Mouse (Mus musculus) small intestine, adult 2 months (tissue): Measurements from ENCODE around the gene Tjp2. TPM values are rescaled to one million over a fixed set of nuclear protein-coding genes. Genes with fewer than 3 reads are reported as not detected.

Source experiments
- H3K27ac ChIP-seq: fragments of 200-500 bp; 2 replicates; pipeline ENCODE4 v1.5.1; 2012; ENCODE audit warnings: low read depth, low read length, control low read depth, inconsistent platforms; ENCODE audit not compliant: insufficient read depth
- H3K27me3 ChIP-seq: fragments of 200-500 bp; 2 replicates; pipeline ENCODE4 v1.6.1; 2012; ENCODE audit warnings: mild to moderate bottlenecking, moderate library complexity, low read length, inconsistent platforms; ENCODE audit not compliant: control insufficient read depth, insufficient read depth
- H3K36me3 ChIP-seq: fragments of 200-500 bp; 2 replicates; pipeline ENCODE4 v1.6.1; 2012; ENCODE audit warnings: mild to moderate bottlenecking, low read length, control low read depth, inconsistent platforms; ENCODE audit not compliant: control insufficient read depth, insufficient read depth
- H3K4me1 ChIP-seq: fragments of 200-500 bp; 2 replicates; pipeline ENCODE4 v1.6.1; 2012; ENCODE audit warnings: low read length, inconsistent platforms, mixed read lengths; ENCODE audit not compliant: control insufficient read depth, insufficient read depth, insufficient read length
- H3K4me3 ChIP-seq: fragments of 200-500 bp; 2 replicates; pipeline ENCODE4 v1.5.1; 2012; ENCODE audit warnings: low read depth, mild to moderate bottlenecking, control low read depth, inconsistent platforms, low read length, moderate library complexity
- CTCF ChIP-seq: fragments of 200-500 bp; IDR thresholded peaks from 2 replicates; pipeline ENCODE4 v1.5.1; 2012; ENCODE audit warnings: low read depth, mild to moderate bottlenecking, control low read depth, inconsistent platforms, low read length, moderate library complexity, mixed read lengths; ENCODE audit not compliant: insufficient replicate concordance, insufficient read length; ENCODE audit errors: extremely low read depth
- POLR2A ChIP-seq: fragments of 200-500 bp; IDR thresholded peaks from 2 replicates; pipeline ENCODE4 v1.6.1; 2012; ENCODE audit warnings: low read depth, mild to moderate bottlenecking, control low read depth, inconsistent platforms, low read length, moderate library complexity
- WGBS: fragments of 180-500 bp; shearing (Covaris S2); methylation state at CpG from one replicate; pipeline ENCODE4 v1.1.7; 2018; 5-methylcytosine and 5-hydroxymethylcytosine counted together
- polyA plus RNA-seq: library from polyadenylated mRNA; depleted of rRNA; stranded (reverse); fragments of >200 nt; gene quantifications from 2 replicates; pipeline ENCODE4 v1.2.3, GENCODE M21; 2012

The Tjp2 gene
- polyA plus RNA-seq, 1 experiment, result 74.0 TPM

- no peak for TF ChIP-seq CTCF
- TF ChIP-seq POLR2A, result no peak
- Histone ChIP-seq H3K4me3 (no peak overlapping the region), H3K27ac (no peak overlapping the region), H3K4me1 (peaks cover 16% of the 10 kb centered on the region), H3K36me3 (peaks cover 4% of the 10 kb centered on the region; the same call in 1 of the 2 replicates), H3K27me3 (no peaks in the 10 kb centered on the region)
- WGBS, result 71% methylated on average over 7 of the region's 7 CpGs
Measured at GRCm38 (mm10) chr19:24213299-24213698, 11.5 kb downstream of the Tjp2 start.

DNA sequence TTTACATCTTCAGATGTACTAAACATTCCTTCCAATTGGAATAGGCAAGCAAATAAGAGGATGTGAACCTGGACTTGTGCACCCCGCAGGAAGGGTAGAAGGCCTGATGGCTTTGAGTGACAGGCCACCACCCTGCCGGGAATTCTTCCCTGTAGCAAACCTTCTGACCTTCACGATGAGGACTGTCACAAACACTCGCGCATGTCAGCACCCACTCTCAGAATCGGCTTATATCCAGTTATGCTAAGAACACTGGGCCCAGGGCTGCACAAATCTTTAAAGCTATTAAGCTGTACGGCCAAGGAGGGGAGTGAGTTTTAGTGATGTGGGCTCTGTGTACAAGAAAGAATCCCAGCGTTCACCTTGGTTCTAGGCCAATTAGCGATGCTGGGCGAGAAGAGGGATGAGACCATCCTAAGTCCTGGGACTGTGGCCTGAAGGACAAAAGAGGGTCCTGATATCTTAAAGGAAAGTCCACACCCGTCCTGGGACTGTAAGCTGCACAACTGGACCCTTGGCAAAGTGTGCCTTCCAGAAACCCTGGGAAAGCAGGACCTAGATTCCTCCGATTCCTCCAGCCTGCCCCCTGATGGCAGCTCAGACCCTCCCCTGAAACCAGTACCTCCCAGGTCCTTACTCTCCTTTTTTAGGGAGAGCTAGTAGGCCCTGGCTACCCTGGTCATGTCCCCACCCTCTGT lies 12.1 kb downstream of the Tjp2 start:
- 78% methylated on average over 12 of the region's 12 CpGs for WGBS
- no peak overlapping the region for H3K4me3 ChIP-seq
- no peaks in the 10 kb centered on the region for H3K27me3 ChIP-seq
- TF ChIP-seq POLR2A (no peak), CTCF (no peak)
- H3K36me3 ChIP-seq, result peaks cover 4% of the 10 kb centered on the region; the same call in 1 of the 2 replicates
- H3K27ac ChIP-seq, result no peak overlapping the region
- peaks cover 16% of the 10 kb centered on the region for H3K4me1 ChIP-seq

- WGBS, result 42% methylated on average over 10 of the region's 10 CpGs
- H3K27ac ChIP-seq, result no peak overlapping the region
- no peak overlapping the region for H3K4me3 ChIP-seq
- TF ChIP-seq POLR2A (no peak), CTCF (no peak)
- H3K27me3 ChIP-seq, result no peaks in the 10 kb centered on the region
- H3K4me1 ChIP-seq, result peaks cover 15% of the 10 kb centered on the region
- H3K36me3 ChIP-seq, result peaks cover 4% of the 10 kb centered on the region; the same call in 1 of the 2 replicates
Measured at GRCm38 (mm10) chr19:24211168-24211567, 13.7 kb downstream of the Tjp2 start.

DNA sequence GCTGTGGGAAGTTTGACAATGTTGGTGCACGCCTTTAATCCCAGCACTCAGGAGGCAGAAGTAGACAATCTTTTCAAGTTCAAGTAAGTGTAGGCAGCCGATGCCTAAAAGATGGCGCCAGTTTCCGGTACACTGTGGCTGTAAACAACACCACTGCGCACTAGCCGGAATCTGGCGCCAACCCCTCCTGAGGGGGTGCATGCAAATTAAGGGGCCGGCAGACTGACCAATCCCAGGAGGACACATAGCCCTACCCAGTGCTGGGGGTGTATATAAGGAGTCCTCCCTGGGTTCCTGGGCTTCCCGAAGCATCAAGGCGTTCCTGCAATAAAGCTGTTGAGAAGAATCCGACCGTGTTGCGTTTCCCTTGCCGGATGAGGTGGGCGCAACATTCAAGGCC lies 15.3 kb downstream of the Tjp2 start:
- WGBS, result 98% methylated on average over 15 of the region's 15 CpGs
- no peak overlapping the region for H3K27ac ChIP-seq
- no peak overlapping the region for H3K4me3 ChIP-seq
- no peaks in the 10 kb centered on the region for H3K27me3 ChIP-seq
- peaks cover 4% of the 10 kb centered on the region; the same call in 1 of the 2 replicates for H3K36me3 ChIP-seq
- peaks cover 6% of the 10 kb centered on the region; the same call in 1 of the 2 replicates for H3K4me1 ChIP-seq
- TF ChIP-seq POLR2A (no peak), CTCF (no peak)

- H3K36me3 ChIP-seq, result peaks cover 4% of the 10 kb centered on the region
- H3K4me3 ChIP-seq, result no peak overlapping the region
- no peak overlapping the region for H3K27ac ChIP-seq
- H3K4me1 ChIP-seq, result peaks cover 3% of the 10 kb centered on the region; the same call in 1 of the 2 replicates
- WGBS, result 93% methylated on average over 1 of the region's 1 CpGs
- H3K27me3 ChIP-seq, result no peaks in the 10 kb centered on the region
- TF ChIP-seq CTCF, result no peak
- TF ChIP-seq POLR2A, result no peak
Measured at GRCm38 (mm10) chr19:24207967-24208366, 16.9 kb downstream of the Tjp2 start.

DNA sequence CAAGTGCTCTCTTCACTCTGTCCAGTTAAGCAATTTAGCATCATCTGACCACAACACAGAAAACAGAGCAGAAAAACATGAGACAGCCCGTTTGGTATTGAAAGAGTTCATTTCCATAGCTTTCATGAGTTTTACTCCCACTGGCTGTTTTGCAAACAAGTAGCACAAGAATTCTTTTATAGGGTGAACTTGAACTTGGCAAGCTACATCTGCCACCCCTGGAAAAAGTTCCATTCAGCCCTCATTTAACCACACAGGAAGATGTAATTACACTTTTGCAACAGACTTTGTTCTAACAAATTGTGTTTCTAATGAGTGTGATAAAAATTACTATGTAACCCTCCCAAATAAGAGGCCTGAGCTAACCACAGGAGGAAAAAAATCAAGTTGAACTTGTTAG lies 19.8 kb downstream of the Tjp2 start:
- Histone ChIP-seq H3K27ac (no peak overlapping the region), H3K36me3 (peaks cover 4% of the 10 kb centered on the region), H3K4me1 (no peaks in the 10 kb centered on the region), H3K27me3 (no peaks in the 10 kb centered on the region), H3K4me3 (no peak overlapping the region)
- TF ChIP-seq CTCF (no peak), POLR2A (no peak)
- WGBS, result 53% methylated on average over 1 of the region's 1 CpGs

DNA sequence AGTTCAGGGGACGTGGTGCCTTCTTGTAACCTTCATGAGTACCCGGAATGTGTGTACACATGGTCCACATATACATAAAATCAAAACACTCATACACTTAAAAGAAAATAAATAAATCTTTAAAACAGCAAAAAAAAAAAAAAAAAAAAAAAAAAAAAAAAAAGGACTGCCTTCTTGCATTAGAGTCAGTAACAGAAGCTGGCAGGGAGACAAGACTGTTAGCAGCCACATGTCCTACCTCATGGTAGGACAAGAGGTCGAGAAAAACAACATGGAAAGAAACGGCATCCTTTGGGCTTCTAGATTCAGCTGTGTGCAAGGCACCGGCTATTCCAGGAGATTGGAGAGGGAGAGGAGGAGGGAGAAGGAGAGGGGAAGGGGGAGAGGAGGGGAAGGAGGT lies 23.0 kb downstream of the Tjp2 start:
- Histone ChIP-seq H3K4me3 (no peak overlapping the region), H3K27me3 (no peaks in the 10 kb centered on the region), H3K27ac (no peak overlapping the region), H3K36me3 (no peaks in the 10 kb centered on the region; the same call in none of the 2 replicates), H3K4me1 (no peaks in the 10 kb centered on the region)
- TF ChIP-seq CTCF (no peak), POLR2A (no peak)
- 65% methylated on average over 5 of the region's 5 CpGs for WGBS
